ENCODE assay signal across 8 mouse cellular contexts in genomic region chr1:59252762-59253161, GRCm38 (mm10). TPM values are rescaled to one million over a fixed set of nuclear protein-coding genes. Genes with fewer than 3 reads are reported as not detected.
A peak's percentile ranks its signal among the peaks of the same experiment; 100 is the strongest.
DNase-seq lines count a peak whose midpoint lies in the region; ATAC-seq and TF ChIP-seq lines count a peak whose summit lies in the region.
"Had no signal": no experiment of that assay in that cellular context is flagged by ENCODE, and none has a peak within 500 bp of the region (broad histone marks: within the 10 kb centered on the region; RNA-seq: fewer than 3 reads in every experiment).

No protein-coding gene starts in this region.

- no peaks in the 10 kb centered on the region for H3K4me1 ChIP-seq in intestine, postnatal 0 days (replicated peaks; ENCODE audit: control insufficient read depth, insufficient read depth, low read length)
- peaks cover 3% of the 10 kb centered on the region; the same call in 1 of the 2 replicates for H3K4me1 ChIP-seq in lung, embryonic 14.5 days (ENCODE audit: insufficient read depth)

- no peaks in the 10 kb centered on the region for H3K9me3 ChIP-seq in intestine, postnatal 0 days (ENCODE audit: control insufficient read depth)
- no peaks in the 10 kb centered on the region for H3K9me3 ChIP-seq in lung, embryonic 14.5 days (ENCODE audit: low read depth, low read length)

- no peaks in the 10 kb centered on the region for H3K36me3 ChIP-seq in intestine, postnatal 0 days (ENCODE audit: control insufficient read depth, insufficient read depth)
- no peaks in the 10 kb centered on the region for H3K36me3 ChIP-seq in lung, embryonic 14.5 days (ENCODE audit: insufficient read depth)

- ATAC-seq in intestine, postnatal 0 days, result no peak
- no peak; the same call in 1 of the 2 replicates for ATAC-seq in lung, embryonic 14.5 days (ENCODE audit: insufficient read depth)

- no peak overlapping the region for H3K9ac ChIP-seq in intestine, postnatal 0 days (ENCODE audit: low read depth, low read length)
- H3K9ac ChIP-seq in lung, embryonic 14.5 days, result no peak overlapping the region

- H3K27me3 ChIP-seq in intestine, postnatal 0 days (replicated peaks; ENCODE audit: control insufficient read depth, insufficient read depth, low read length), result no peaks in the 10 kb centered on the region
- no peaks in the 10 kb centered on the region for H3K27me3 ChIP-seq in lung, embryonic 14.5 days (ENCODE audit: insufficient read depth, low read length)

- TF ChIP-seq CTCF in intestine, postnatal 0 days (IDR thresholded peaks at IDR 0.05; ENCODE audit: low read depth), result no peak
- no peak for TF ChIP-seq CTCF in lung, embryonic 14.5 days (IDR thresholded peaks at IDR 0.05; ENCODE audit: low read depth)

- H3K4me2 ChIP-seq in intestine, postnatal 0 days (replicated peaks; ENCODE audit: low read depth), result peak overlapping the region; percentile 59
- H3K4me2 ChIP-seq in lung, embryonic 14.5 days, result peak overlapping the region; percentile 56

- H3K4me3 ChIP-seq in intestine, postnatal 0 days (ENCODE audit: low read depth, low read length), result peak overlapping the region; percentile 21
- H3K4me3 ChIP-seq in lung, embryonic 14.5 days (ENCODE audit: low read depth, low read length), result peak overlapping the region; percentile 16
- H3K4me3 ChIP-seq: myocyte had no signal

- DNase-seq in brain, adult 2 months (ENCODE audit: low read depth, low spot score), result peak; percentile 61
- DNase-seq in cerebellum, postnatal 25 days, result peak; percentile 59 to 78
- peak; percentile 75 for DNase-seq in lung, embryonic 14.5 days
- no peak for DNase-seq in layer of hippocampus, postnatal 10 days (ENCODE audit: low spot score in 2 of 2)
- no peak for DNase-seq in right cerebral cortex, postnatal 4 days
- DNase-seq in adrenal gland, postnatal 10 days, result no peak

- WGBS in intestine, postnatal 0 days, result 11% methylated on average over 3 of the region's 7 CpGs
- 3% methylated on average over 4 of the region's 7 CpGs for WGBS in lung, embryonic 14.5 days

- no peak overlapping the region for H3K27ac ChIP-seq in intestine, postnatal 0 days (ENCODE audit: low read depth, low read length)
- no peak overlapping the region for H3K27ac ChIP-seq in lung, embryonic 14.5 days (ENCODE audit: low read depth)

RNA-seq across cellular contexts. Expression of gene Cdk15, which starts 3.9 kb away (rescaled TPM):
- not detected in 2 replicates for polyA plus RNA-seq in intestine, postnatal 0 days (2015; fragmentation: Nextera tagmentation; extraction: Ambion mirVana)
- polyA plus RNA-seq in lung, embryonic 14.5 days (2014; fragmentation: Nextera tagmentation; extraction: Ambion mirVana), result 0.16 TPM in 1 of 2 replicates, not detected in the other
- total RNA-seq in layer of hippocampus, postnatal 10 days (2021), result 1 to 10 TPM in 1 of 2 experiments, under 1 TPM in 1; 0.62 to 1.3 TPM
- not detected for total RNA-seq in adrenal gland, postnatal 10 days (2021)

RNA-seq across cellular contexts. Expression of gene Als2, which starts 15.7 kb away (rescaled TPM):
- 2.6 and 3.2 TPM in 2 replicates for polyA plus RNA-seq in intestine, postnatal 0 days (2015; fragmentation: Nextera tagmentation; extraction: Ambion mirVana)
- 12.5 and 13.5 TPM in 2 replicates for polyA plus RNA-seq in lung, embryonic 14.5 days (2014; fragmentation: Nextera tagmentation; extraction: Ambion mirVana)
- total RNA-seq in layer of hippocampus, postnatal 10 days (2021), result 10 to 100 TPM; 43.2 to 45.5 TPM
- total RNA-seq in adrenal gland, postnatal 10 days (2021), result 10 to 100 TPM; 15.6 to 16.5 TPM

Comparison
In these comparisons a context has a peak if more than half of its experiments do, and no peak if none do; other contexts are left out.
1. DNase-seq: peak in brain, adult 2 months (single experiment), cerebellum, postnatal 25 days (2 of 2) and lung, embryonic 14.5 days (single experiment); none in layer of hippocampus, postnatal 10 days (0 of 2), right cerebral cortex, postnatal 4 days (single experiment) and adrenal gland, postnatal 10 days (single experiment).